Mouse (Mus musculus): ENCODE data around the gene Fxyd2. TPM values are rescaled to one million over a fixed set of nuclear protein-coding genes. Genes with fewer than 3 reads are reported as not detected.
A peak's percentile ranks its signal among the peaks of the same experiment; 100 is the strongest.

Fxyd2 gene
- polyA plus RNA-seq, 1 experiment from 2014 or later: 2,959 TPM

- H3K4me2 ChIP-seq (ENCODE audit: low read length): no peak overlapping the region
- WGBS: 27% methylated on average over 4 of the region's 4 CpGs
- no peaks in the 10 kb centered on the region for H3K9me3 ChIP-seq (replicated peaks; ENCODE audit: low read length)
- H3K9ac ChIP-seq (ENCODE audit: low read depth, low read length): no peak overlapping the region
- ATAC-seq (replicated peaks; ENCODE audit: low FRiP score, low read depth): 0 out of 2 replicates have a peak, but pooled peaks have one; percentile 4
- H3K27me3 ChIP-seq (ENCODE audit: insufficient read depth, low read length): no peaks in the 10 kb centered on the region
- H3K36me3 ChIP-seq (ENCODE audit: insufficient read depth, low read length): no peaks in the 10 kb centered on the region
- DNase-seq (ENCODE audit: low spot score): peak; percentile 37
- peak overlapping the region; percentile 62 for H3K27ac ChIP-seq
- no peaks in the 10 kb centered on the region for H3K4me1 ChIP-seq (replicated peaks; ENCODE audit: insufficient read depth, low read length)
- no peak for TF ChIP-seq CTCF (IDR thresholded peaks at IDR 0.05; ENCODE audit: low read depth)
- no peak overlapping the region for H3K4me3 ChIP-seq (replicated peaks; ENCODE audit: low read depth, low read length)
Observed at GRCm38 (mm10) chr9:45401851-45402250, 2.4 kb downstream of the Fxyd2 start.

GRCm38 (mm10) chr9:45402957-45403356 lies 3.5 kb downstream of the Fxyd2 start:
- Histone ChIP-seq H3K36me3 (ENCODE audit: insufficient read depth, low read length) (no peaks in the 10 kb centered on the region), H3K4me2 (ENCODE audit: low read length) (0 out of 2 replicates have a peak overlapping the region, but pooled peaks have one; percentile 24), H3K27me3 (ENCODE audit: insufficient read depth, low read length) (no peaks in the 10 kb centered on the region), H3K4me3 (replicated peaks; ENCODE audit: low read depth, low read length) (peak overlapping the region; percentile 1; the same call in 1 of the 2 replicates), H3K9me3 (replicated peaks; ENCODE audit: low read length) (no peaks in the 10 kb centered on the region), H3K4me1 (replicated peaks; ENCODE audit: insufficient read depth, low read length) (no peaks in the 10 kb centered on the region), H3K27ac (peak overlapping the region; percentile 62), H3K9ac (ENCODE audit: low read depth, low read length) (peak overlapping the region; percentile 28; the same call in 1 of the 2 replicates)
- WGBS: 36% methylated on average over 2 of the region's 2 CpGs
- no peak for TF ChIP-seq CTCF (IDR thresholded peaks at IDR 0.05; ENCODE audit: low read depth)
- ATAC-seq (replicated peaks; ENCODE audit: low FRiP score, low read depth): peak; percentile 64
- DNase-seq (ENCODE audit: low spot score): no peak

- peak overlapping the region; percentile 50 for H3K4me2 ChIP-seq (ENCODE audit: low read length)
- peak; percentile 57 for ATAC-seq (replicated peaks; ENCODE audit: low FRiP score, low read depth)
Observed at GRCm38 (mm10) chr9:45405694-45406093, 6.2 kb downstream of the Fxyd2 start.

GRCm38 (mm10) chr9:45406808-45407207 lies 7.3 kb downstream of the Fxyd2 start:
- Histone ChIP-seq H3K9ac (ENCODE audit: low read depth, low read length) (no peak overlapping the region), H3K4me1 (replicated peaks; ENCODE audit: insufficient read depth, low read length) (no peaks in the 10 kb centered on the region), H3K9me3 (replicated peaks; ENCODE audit: low read length) (no peaks in the 10 kb centered on the region), H3K27me3 (ENCODE audit: insufficient read depth, low read length) (no peaks in the 10 kb centered on the region), H3K4me3 (replicated peaks; ENCODE audit: low read depth, low read length) (peak overlapping the region; percentile 19), H3K36me3 (ENCODE audit: insufficient read depth, low read length) (no peaks in the 10 kb centered on the region), H3K27ac (peak overlapping the region; percentile 71), H3K4me2 (ENCODE audit: low read length) (peak overlapping the region; percentile 50)
- ATAC-seq (replicated peaks; ENCODE audit: low FRiP score, low read depth) (no peak; the same call in 1 of the 2 replicates), DNase-seq (ENCODE audit: low spot score) (no peak)
- WGBS: 71% methylated on average over 3 of the region's 3 CpGs
- no peak for TF ChIP-seq CTCF (IDR thresholded peaks at IDR 0.05; ENCODE audit: low read depth)

More at GRCm38 (mm10) chr9:45405694-45406093, 6.2 kb downstream of the Fxyd2 start:
- no peaks in the 10 kb centered on the region for H3K36me3 ChIP-seq (ENCODE audit: insufficient read depth, low read length)
- no peak for TF ChIP-seq CTCF (IDR thresholded peaks at IDR 0.05; ENCODE audit: low read depth)
- H3K27me3 ChIP-seq (ENCODE audit: insufficient read depth, low read length): no peaks in the 10 kb centered on the region
- H3K27ac ChIP-seq: peak overlapping the region; percentile 71
- no peak for DNase-seq (ENCODE audit: low spot score)
- 38% methylated on average over 5 of the region's 5 CpGs for WGBS
- H3K9me3 ChIP-seq (replicated peaks; ENCODE audit: low read length): no peaks in the 10 kb centered on the region
- H3K9ac ChIP-seq (ENCODE audit: low read depth, low read length): no peak overlapping the region
- no peaks in the 10 kb centered on the region for H3K4me1 ChIP-seq (replicated peaks; ENCODE audit: insufficient read depth, low read length)
- peak overlapping the region; percentile 9; the same call in 1 of the 2 replicates for H3K4me3 ChIP-seq (replicated peaks; ENCODE audit: low read depth, low read length)

- H3K4me2 ChIP-seq (ENCODE audit: low read length): peak overlapping the region; percentile 50
- no peaks in the 10 kb centered on the region for H3K9me3 ChIP-seq (replicated peaks; ENCODE audit: low read length)
- ATAC-seq (replicated peaks; ENCODE audit: low FRiP score, low read depth) (peak; percentile 14), DNase-seq (ENCODE audit: low spot score) (peak; percentile 89)
- H3K27me3 ChIP-seq (ENCODE audit: insufficient read depth, low read length): no peaks in the 10 kb centered on the region
- 0 out of 2 replicates have a peak overlapping the region, but pooled peaks have one; percentile 28 for H3K27ac ChIP-seq
- peak; percentile 93 for TF ChIP-seq CTCF (IDR thresholded peaks at IDR 0.05; ENCODE audit: low read depth)
- H3K36me3 ChIP-seq (ENCODE audit: insufficient read depth, low read length): no peaks in the 10 kb centered on the region
- peak overlapping the region; percentile 19; the same call in 1 of the 2 replicates for H3K4me3 ChIP-seq (replicated peaks; ENCODE audit: low read depth, low read length)
- WGBS: 37% methylated on average over 33 of the region's 33 CpGs
- no peaks in the 10 kb centered on the region for H3K4me1 ChIP-seq (replicated peaks; ENCODE audit: insufficient read depth, low read length)
- peak overlapping the region; percentile 13; the same call in 1 of the 2 replicates for H3K9ac ChIP-seq (ENCODE audit: low read depth, low read length)
Observed at GRCm38 (mm10) chr9:45407706-45408675, 8.5 kb downstream of the Fxyd2 start.

- DNase-seq (ENCODE audit: low spot score) (no peak), ATAC-seq (replicated peaks; ENCODE audit: low FRiP score, low read depth) (no peak)
- Histone ChIP-seq H3K9ac (ENCODE audit: low read depth, low read length) (no peak overlapping the region), H3K27me3 (ENCODE audit: insufficient read depth, low read length) (no peaks in the 10 kb centered on the region), H3K9me3 (replicated peaks; ENCODE audit: low read length) (no peaks in the 10 kb centered on the region), H3K4me1 (replicated peaks; ENCODE audit: insufficient read depth, low read length) (no peaks in the 10 kb centered on the region), H3K4me2 (ENCODE audit: low read length) (no peak overlapping the region), H3K36me3 (ENCODE audit: insufficient read depth, low read length) (no peaks in the 10 kb centered on the region), H3K27ac (no peak overlapping the region), H3K4me3 (replicated peaks; ENCODE audit: low read depth, low read length) (no peak overlapping the region)
- WGBS: 70% methylated on average over 5 of the region's 5 CpGs
- no peak for TF ChIP-seq CTCF (IDR thresholded peaks at IDR 0.05; ENCODE audit: low read depth)
Observed at GRCm38 (mm10) chr9:45410193-45410592, 10.7 kb downstream of the Fxyd2 start.

All from kidney, postnatal 0 days (tissue).